Mouse (Mus musculus) stomach, postnatal 0 days (tissue): ENCODE data around the gene Plekha7. TPM values are rescaled to one million over a fixed set of nuclear protein-coding genes. Genes with fewer than 3 reads are reported as not detected.

Source experiments
- ATAC-seq: fragments of 200-750 bp; cut with Nextera tagmentation; 2 replicates; pipeline ENCODE4 v1.8.0; 2017; ENCODE audit not compliant: low FRiP score, low TSS enrichment
- DNase-seq: peaks from one replicate; pipeline ENCODE4 v3.0.0-alpha.2; 2016; ENCODE audit warnings: low spot score
- H3K27ac ChIP-seq: fragments of 300-500 bp; sonication (generic); replicated peaks from 2 replicates; pipeline ENCODE4 v1.5.1; 2014; ENCODE audit warnings: mild to moderate bottlenecking, control low read depth
- H3K27me3 ChIP-seq: fragments of 300-500 bp; sonication (generic); 2 replicates; pipeline ENCODE4 v1.6.1; 2014; ENCODE audit warnings: low read length; ENCODE audit not compliant: control insufficient read depth, insufficient read depth
- H3K36me3 ChIP-seq: fragments of 300-500 bp; sonication (generic); 2 replicates; pipeline ENCODE4 v1.6.1; 2014; ENCODE audit warnings: low read length, mixed read lengths; ENCODE audit not compliant: control insufficient read depth, insufficient read depth
- H3K4me1 ChIP-seq: fragments of 300-500 bp; sonication (generic); replicated peaks from 2 replicates; pipeline ENCODE4 v1.6.1; 2014; ENCODE audit warnings: antibody characterized with exemption; ENCODE audit not compliant: control insufficient read depth, insufficient read depth
- H3K4me2 ChIP-seq: fragments of 300-500 bp; sonication (generic); replicated peaks from 2 replicates; pipeline ENCODE4 v1.6.1; 2014; ENCODE audit warnings: low read depth, mild to moderate bottlenecking, control low read depth, moderate library complexity
- H3K4me3 ChIP-seq: fragments of 300-500 bp; sonication (generic); 2 replicates; pipeline ENCODE4 v1.5.1; 2014; ENCODE audit warnings: low read depth, low read length, control low read depth
- H3K9ac ChIP-seq: fragments of 300-500 bp; sonication (generic); 2 replicates; pipeline ENCODE4 v1.6.1; 2014; ENCODE audit warnings: mild to moderate bottlenecking, low read length, control low read depth, mixed read lengths
- H3K9me3 ChIP-seq: fragments of 300-500 bp; sonication (generic); 2 replicates; pipeline ENCODE4 v1.6.1; 2016; ENCODE audit warnings: low read length; ENCODE audit not compliant: control insufficient read depth
- CTCF ChIP-seq: IDR thresholded peaks from 2 replicates; pipeline ENCODE4 v1.5.1; 2016; ENCODE audit warnings: antibody characterized with exemption, low read depth, mild to moderate bottlenecking, moderate library complexity
- EP300 ChIP-seq: optimal IDR thresholded peaks from 2 replicates; pipeline ENCODE3; 2016; ENCODE audit warnings: antibody characterized with exemption
- WGBS: fragments of 180-500 bp; shearing (Covaris S2); extraction: QIAGEN DNeasy Blood & Tissue Kit; methylation state at CpG from one replicate; pipeline ENCODE4 v1.1.7; 2014; 5-methylcytosine and 5-hydroxymethylcytosine counted together
- polyA plus RNA-seq: library from polyadenylated mRNA; unstranded; fragments of >200 nt; fragmentation: Nextera tagmentation; extraction: Ambion mirVana; gene quantifications from 2 replicates; pipeline ENCODE4 v1.2.1, GENCODE M21; 2015

Plekha7 gene
- polyA plus RNA-seq, 1 experiment from 2014 or later: 10.1 TPM

DNA sequence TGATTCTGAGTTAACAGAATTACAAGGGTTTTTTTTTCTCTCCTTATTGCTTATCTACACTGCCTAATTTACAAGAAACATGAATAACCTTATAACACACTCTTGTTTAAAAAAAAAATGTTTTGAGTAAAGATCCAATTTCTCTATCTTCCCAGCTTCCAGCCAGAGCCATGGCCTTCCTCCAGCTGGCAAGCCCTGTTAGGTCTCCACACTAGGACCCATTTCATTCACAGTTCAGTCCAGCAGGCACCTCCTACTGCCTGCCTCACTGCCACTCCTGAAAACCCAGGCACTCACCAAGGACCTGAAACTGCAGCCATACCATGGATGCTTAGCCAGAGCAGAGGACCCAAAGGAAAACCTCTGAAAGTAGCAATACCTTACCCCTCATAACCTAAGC is 31.9 kb downstream of the Plekha7 start:
- no peaks in the 10 kb centered on the region for H3K27me3 ChIP-seq
- H3K4me2 ChIP-seq: no peak overlapping the region
- no peak overlapping the region for H3K27ac ChIP-seq
- no peak for DNase-seq
- no peak overlapping the region for H3K9ac ChIP-seq
- no peak overlapping the region for H3K4me3 ChIP-seq
- ATAC-seq: no peak
- TF ChIP-seq EP300 (no peak), CTCF (no peak)
- no peaks in the 10 kb centered on the region for H3K4me1 ChIP-seq
- no peaks in the 10 kb centered on the region for H3K9me3 ChIP-seq
- no peaks in the 10 kb centered on the region for H3K36me3 ChIP-seq

DNA sequence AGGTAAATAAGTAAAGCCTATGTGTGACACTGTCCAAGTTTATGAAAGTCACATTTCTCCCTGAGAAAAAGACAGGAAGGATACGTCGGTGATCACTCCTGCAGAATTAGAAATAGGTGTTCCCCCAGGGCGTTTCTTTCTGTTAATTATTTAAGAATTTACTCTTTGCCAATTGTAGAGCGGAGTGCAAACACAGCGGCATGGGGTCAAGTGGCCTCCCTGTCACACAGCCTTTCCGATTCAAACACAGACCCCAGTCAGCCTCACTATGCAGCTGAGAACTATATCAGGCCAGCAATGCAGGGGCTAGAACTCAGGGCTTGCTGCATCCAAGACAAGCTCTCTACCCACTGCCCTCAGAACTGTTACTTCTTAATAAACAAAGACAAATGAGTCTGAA is 35.1 kb downstream of the Plekha7 start:
- Histone ChIP-seq H3K4me2 (no peak overlapping the region), H3K9me3 (no peaks in the 10 kb centered on the region), H3K27me3 (no peaks in the 10 kb centered on the region), H3K27ac (no peak overlapping the region), H3K4me3 (no peak overlapping the region), H3K36me3 (no peaks in the 10 kb centered on the region), H3K9ac (no peak overlapping the region), H3K4me1 (no peaks in the 10 kb centered on the region)
- ATAC-seq (no peak), DNase-seq (no peak)
- WGBS: 52% methylated on average over 6 of the region's 6 CpGs
- TF ChIP-seq EP300: no peak
- no peak for TF ChIP-seq CTCF

DNA sequence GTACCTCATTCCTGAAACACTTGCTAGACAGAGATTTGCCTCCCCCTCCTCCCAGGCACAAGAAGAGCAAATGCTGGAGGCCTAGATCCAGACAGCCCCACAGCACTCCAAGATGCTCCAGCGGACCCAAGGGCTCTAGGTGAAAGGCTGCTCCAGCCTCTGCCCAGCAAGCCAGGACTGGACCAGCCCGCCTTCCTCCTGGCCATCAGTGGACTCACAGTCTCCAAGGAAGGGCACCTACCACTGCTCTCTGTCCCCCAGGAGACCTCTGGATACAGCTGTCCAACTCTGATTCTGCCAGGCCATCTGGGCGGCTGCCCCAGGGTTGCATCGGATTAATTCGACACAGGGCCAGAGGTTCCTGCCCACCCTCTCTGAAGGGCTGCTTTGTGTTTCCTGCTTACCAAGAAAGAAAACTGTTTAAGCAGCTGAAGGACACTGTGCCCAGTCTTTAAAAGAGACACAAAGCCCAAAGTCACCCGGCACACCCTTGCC is 38.6 kb downstream of the Plekha7 start:
- DNase-seq (no peak), ATAC-seq (no peak)
- TF ChIP-seq CTCF (no peak), EP300 (no peak)
- Histone ChIP-seq H3K36me3 (no peaks in the 10 kb centered on the region), H3K27ac (no peak overlapping the region), H3K9me3 (no peaks in the 10 kb centered on the region), H3K4me3 (no peak overlapping the region), H3K4me2 (no peak overlapping the region), H3K27me3 (no peaks in the 10 kb centered on the region), H3K4me1 (no peaks in the 10 kb centered on the region), H3K9ac (no peak overlapping the region)
- 71% methylated on average over 6 of the region's 6 CpGs for WGBS

DNA sequence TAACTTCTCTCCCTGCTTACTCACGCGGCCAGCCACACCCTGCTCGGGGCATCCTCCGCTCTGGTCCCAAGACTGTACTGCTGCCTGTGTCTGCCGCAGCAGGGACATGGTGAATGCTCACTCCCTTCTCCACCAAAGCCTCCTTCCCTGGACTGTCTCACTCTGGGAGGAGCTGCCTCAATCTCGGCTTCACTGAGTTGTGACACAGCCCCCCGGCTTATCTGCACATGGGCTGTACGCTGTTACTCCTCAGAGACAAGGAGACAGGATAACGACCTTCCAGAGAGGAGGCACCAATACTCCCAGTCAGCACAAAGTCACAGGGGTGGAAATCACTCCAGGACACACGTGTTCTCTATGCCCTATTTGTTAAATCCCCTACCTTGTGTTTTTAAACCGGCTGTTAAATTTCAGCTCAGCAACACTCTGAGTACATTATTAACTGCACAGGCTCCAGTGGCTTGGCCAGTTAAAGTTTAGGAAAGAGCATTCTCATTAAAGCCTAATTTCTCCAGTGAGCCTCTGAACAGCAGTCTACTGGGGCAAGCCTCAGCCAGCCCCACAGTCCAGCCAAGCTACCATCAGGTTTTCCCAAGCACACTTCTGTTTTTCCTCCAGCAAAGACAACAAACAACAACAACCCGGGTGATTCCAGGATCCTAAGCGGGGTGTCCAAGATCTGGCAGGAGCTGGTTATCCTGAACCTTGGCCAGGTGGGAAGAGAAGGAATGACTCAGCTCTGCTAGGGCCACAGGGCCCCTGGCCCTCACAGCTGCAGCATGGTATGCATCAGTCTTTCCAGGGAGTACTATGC is 39.9 kb downstream of the Plekha7 start:
- no peaks in the 10 kb centered on the region for H3K27me3 ChIP-seq
- DNase-seq (peak; percentile 39), ATAC-seq (peak; percentile 43)
- no peak overlapping the region for H3K27ac ChIP-seq
- H3K9ac ChIP-seq: no peak overlapping the region
- no peaks in the 10 kb centered on the region for H3K9me3 ChIP-seq
- TF ChIP-seq EP300: no peak
- no peak for TF ChIP-seq CTCF
- H3K36me3 ChIP-seq: no peaks in the 10 kb centered on the region
- no peaks in the 10 kb centered on the region for H3K4me1 ChIP-seq
- H3K4me2 ChIP-seq: no peak overlapping the region
- 42% methylated on average over 13 of the region's 13 CpGs for WGBS
- no peak overlapping the region for H3K4me3 ChIP-seq

DNA sequence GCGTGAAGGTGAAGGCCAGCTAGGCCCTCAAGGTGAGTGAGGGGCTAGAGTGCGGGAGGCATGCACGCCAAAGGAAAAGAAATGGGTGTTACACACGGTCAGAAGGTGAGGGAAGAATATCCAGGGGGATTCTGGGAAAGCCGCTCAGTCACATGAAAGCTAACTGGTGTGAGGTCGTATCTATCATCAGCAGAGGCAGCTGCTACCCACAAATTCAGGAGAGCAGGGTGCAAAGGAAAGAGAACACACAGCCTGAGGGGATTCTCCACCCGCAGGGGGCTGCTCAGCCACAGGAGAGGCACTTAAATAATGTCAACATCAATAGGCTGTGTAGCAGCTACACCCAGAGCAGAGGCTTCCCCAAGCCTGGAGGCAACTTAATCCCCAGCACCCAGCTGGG is 44.9 kb downstream of the Plekha7 start:
- Histone ChIP-seq H3K9ac (no peak overlapping the region), H3K4me1 (no peaks in the 10 kb centered on the region), H3K27me3 (no peaks in the 10 kb centered on the region), H3K27ac (no peak overlapping the region; the same call in 1 of the 2 replicates), H3K4me2 (no peak overlapping the region), H3K4me3 (no peak overlapping the region), H3K9me3 (no peaks in the 10 kb centered on the region), H3K36me3 (no peaks in the 10 kb centered on the region)
- TF ChIP-seq EP300 (no peak), CTCF (no peak)
- 62% methylated on average over 7 of the region's 7 CpGs for whole genome bisulfite sequencing
- ATAC-seq: no peak
- DNase-seq: no peak

DNA sequence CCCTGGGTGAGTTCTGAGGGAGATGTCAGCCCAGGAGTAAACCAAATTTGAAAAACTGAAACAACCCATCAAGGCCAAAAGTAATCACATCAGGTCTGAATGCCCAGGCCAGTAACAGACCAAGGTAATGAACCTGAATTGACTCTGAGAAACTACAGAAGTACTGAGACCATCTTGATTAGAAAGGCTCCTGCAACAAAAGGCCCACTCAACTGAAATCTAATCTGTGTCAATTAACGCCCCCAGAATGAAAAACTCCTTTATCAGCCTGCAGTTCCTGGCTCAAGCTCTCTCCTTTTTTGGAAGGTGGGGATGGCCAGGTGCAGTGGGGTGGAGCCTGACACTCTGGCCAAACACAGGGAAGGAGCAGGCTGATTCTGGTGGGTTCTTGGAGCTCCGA is 45.7 kb downstream of the Plekha7 start:
- no peak overlapping the region for H3K27ac ChIP-seq
- TF ChIP-seq CTCF (no peak), EP300 (no peak)
- 46% methylated on average over 2 of the region's 2 CpGs for WGBS

More for the DNA sequence above, 45.7 kb downstream of the Plekha7 start:
- no peak overlapping the region for H3K4me3 ChIP-seq
- no peaks in the 10 kb centered on the region for H3K4me1 ChIP-seq
- ATAC-seq: no peak
- H3K4me2 ChIP-seq: no peak overlapping the region
- no peaks in the 10 kb centered on the region for H3K9me3 ChIP-seq
- no peak overlapping the region for H3K9ac ChIP-seq
- no peaks in the 10 kb centered on the region for H3K27me3 ChIP-seq
- no peak for DNase-seq
- no peaks in the 10 kb centered on the region for H3K36me3 ChIP-seq
